Mouse (Mus musculus) small intestine, adult 2 months (tissue): ENCODE results near the gene Krt7. TPM values are rescaled to one million over a fixed set of nuclear protein-coding genes. Genes with fewer than 3 reads are reported as not detected.

Experiments
- H3K27ac ChIP-seq: fragments of 200-500 bp; 2 replicates; pipeline ENCODE4 v1.5.1; 2012; ENCODE audit warnings: low read depth, low read length, control low read depth, inconsistent platforms; ENCODE audit not compliant: insufficient read depth
- H3K27me3 ChIP-seq: fragments of 200-500 bp; 2 replicates; pipeline ENCODE4 v1.6.1; 2012; ENCODE audit warnings: mild to moderate bottlenecking, moderate library complexity, low read length, inconsistent platforms; ENCODE audit not compliant: control insufficient read depth, insufficient read depth
- H3K36me3 ChIP-seq: fragments of 200-500 bp; 2 replicates; pipeline ENCODE4 v1.6.1; 2012; ENCODE audit warnings: mild to moderate bottlenecking, low read length, control low read depth, inconsistent platforms; ENCODE audit not compliant: control insufficient read depth, insufficient read depth
- H3K4me1 ChIP-seq: fragments of 200-500 bp; 2 replicates; pipeline ENCODE4 v1.6.1; 2012; ENCODE audit warnings: low read length, inconsistent platforms, mixed read lengths; ENCODE audit not compliant: control insufficient read depth, insufficient read depth, insufficient read length
- H3K4me3 ChIP-seq: fragments of 200-500 bp; 2 replicates; pipeline ENCODE4 v1.5.1; 2012; ENCODE audit warnings: low read depth, mild to moderate bottlenecking, control low read depth, inconsistent platforms, low read length, moderate library complexity
- CTCF ChIP-seq: fragments of 200-500 bp; IDR thresholded peaks from 2 replicates; pipeline ENCODE4 v1.5.1; 2012; ENCODE audit warnings: low read depth, mild to moderate bottlenecking, control low read depth, inconsistent platforms, low read length, moderate library complexity, mixed read lengths; ENCODE audit not compliant: insufficient replicate concordance, insufficient read length; ENCODE audit errors: extremely low read depth
- POLR2A ChIP-seq: fragments of 200-500 bp; IDR thresholded peaks from 2 replicates; pipeline ENCODE4 v1.6.1; 2012; ENCODE audit warnings: low read depth, mild to moderate bottlenecking, control low read depth, inconsistent platforms, low read length, moderate library complexity
- WGBS: fragments of 180-500 bp; shearing (Covaris S2); methylation state at CpG from one replicate; pipeline ENCODE4 v1.1.7; 2018; 5-methylcytosine and 5-hydroxymethylcytosine counted together
- polyA plus RNA-seq: library from polyadenylated mRNA; depleted of rRNA; stranded (reverse); fragments of >200 nt; gene quantifications from 2 replicates; pipeline ENCODE4 v1.2.3, GENCODE M21; 2012

Krt7 gene
- polyA plus RNA-seq, 1 experiment, result 35.1 TPM

- H3K4me3 ChIP-seq, result no peak overlapping the region
- peaks cover 5% of the 10 kb centered on the region; the same call in 1 of the 2 replicates for H3K36me3 ChIP-seq
- H3K4me1 ChIP-seq, result no peaks in the 10 kb centered on the region
- TF ChIP-seq POLR2A (no peak), CTCF (no peak)
- no peak overlapping the region for H3K27ac ChIP-seq
- H3K27me3 ChIP-seq, result no peaks in the 10 kb centered on the region
- 78% methylated on average over 7 of the region's 7 CpGs for WGBS
These were observed 14.4 kb upstream of the Krt7 start for GRCm38 (mm10) chr15:101396466-101396865.

GRCm38 (mm10) chr15:101396921-101397320 is 13.9 kb upstream of the Krt7 start:
- Histone ChIP-seq H3K4me3 (no peak overlapping the region), H3K27me3 (no peaks in the 10 kb centered on the region), H3K27ac (no peak overlapping the region), H3K36me3 (peaks cover 5% of the 10 kb centered on the region; the same call in 1 of the 2 replicates), H3K4me1 (no peaks in the 10 kb centered on the region)
- 86% methylated on average over 3 of the region's 3 CpGs for WGBS
- TF ChIP-seq POLR2A (no peak), CTCF (no peak)

GRCm38 (mm10) chr15:101397683-101398082 is 13.2 kb upstream of the Krt7 start:
- WGBS, result 37% methylated on average over 2 of the region's 2 CpGs
- H3K27me3 ChIP-seq, result no peaks in the 10 kb centered on the region
- H3K4me1 ChIP-seq, result no peaks in the 10 kb centered on the region
- TF ChIP-seq POLR2A, result no peak
- no peak for TF ChIP-seq CTCF
- no peak overlapping the region for H3K27ac ChIP-seq
- H3K36me3 ChIP-seq, result peaks cover 5% of the 10 kb centered on the region; the same call in 1 of the 2 replicates
- no peak overlapping the region for H3K4me3 ChIP-seq

- Histone ChIP-seq H3K4me3 (no peak overlapping the region), H3K4me1 (no peaks in the 10 kb centered on the region), H3K27me3 (no peaks in the 10 kb centered on the region), H3K36me3 (peaks cover 5% of the 10 kb centered on the region; the same call in 1 of the 2 replicates), H3K27ac (no peak overlapping the region)
- TF ChIP-seq CTCF (no peak), POLR2A (no peak)
- WGBS, result 78% methylated on average over 8 of the region's 8 CpGs
These were observed 12.6 kb upstream of the Krt7 start for GRCm38 (mm10) chr15:101398269-101398668.

- peaks cover 27% of the 10 kb centered on the region for H3K4me1 ChIP-seq
- no peaks in the 10 kb centered on the region for H3K27me3 ChIP-seq
- no peaks in the 10 kb centered on the region for H3K36me3 ChIP-seq
- H3K27ac ChIP-seq, result peak overlapping the region; percentile 25
- WGBS, result 24% methylated on average over 31 of the region's 31 CpGs
- H3K4me3 ChIP-seq, result peak overlapping the region; percentile 74
- no peak; the same call in 1 of the 2 replicates for TF ChIP-seq POLR2A
These were observed 1.3 kb downstream of the Krt7 start for GRCm38 (mm10) chr15:101412188-101412587.

GRCm38 (mm10) chr15:101413916-101414635 is 3.2 kb downstream of the Krt7 start:
- 51% methylated on average over 7 of the region's 7 CpGs for WGBS
- TF ChIP-seq POLR2A (no peak), CTCF (0 out of 2 replicates have a peak, but pooled peaks have one; percentile 9)
- peak overlapping the region; percentile 9; the same call in 1 of the 2 replicates for H3K27ac ChIP-seq
- H3K36me3 ChIP-seq, result no peaks in the 10 kb centered on the region
- H3K4me3 ChIP-seq, result no peak overlapping the region
- H3K27me3 ChIP-seq, result no peaks in the 10 kb centered on the region
- H3K4me1 ChIP-seq, result peaks cover 27% of the 10 kb centered on the region

- TF ChIP-seq POLR2A (no peak), CTCF (no peak)
- no peaks in the 10 kb centered on the region; the same call in 1 of the 2 replicates for H3K36me3 ChIP-seq
- no peak overlapping the region for H3K27ac ChIP-seq
- WGBS, result 34% methylated on average over 11 of the region's 11 CpGs
- H3K4me1 ChIP-seq, result peaks cover 27% of the 10 kb centered on the region
- no peak overlapping the region for H3K4me3 ChIP-seq
- no peaks in the 10 kb centered on the region for H3K27me3 ChIP-seq
These were observed 4.1 kb downstream of the Krt7 start for GRCm38 (mm10) chr15:101414807-101415565.
